Mouse (Mus musculus) kidney, postnatal 36 days (tissue): Measurements from ENCODE around the gene Zbtb16.

Experiments used
- DNase-seq, 2 experiments: peaks; one replicate each; pipeline ENCODE4 v3.0.0; 2021 to 2022; ENCODE audit warnings: mixed read lengths in 2 of 2

The Zbtb16 gene

DNA sequence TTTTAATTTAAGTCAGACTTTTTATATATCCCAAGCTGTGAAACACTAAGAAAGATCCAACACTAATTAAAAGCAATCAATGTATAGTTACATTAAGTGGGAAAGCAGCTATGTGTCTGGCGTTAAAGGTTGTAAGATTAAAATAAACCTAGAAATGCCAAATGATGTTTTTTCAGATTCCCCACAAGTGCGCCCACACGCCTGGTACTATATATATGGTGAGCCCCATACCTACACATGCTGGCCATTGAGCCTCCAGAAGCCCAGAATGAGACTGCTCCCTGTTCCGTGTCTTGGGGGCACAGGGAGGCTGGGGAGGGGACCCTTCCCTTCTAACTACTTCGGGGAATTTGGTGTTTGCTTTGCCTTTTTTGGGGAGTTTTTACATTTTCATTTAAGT, 34.7 kb downstream of the Zbtb16 start:
- no peak for DNase-seq

DNA sequence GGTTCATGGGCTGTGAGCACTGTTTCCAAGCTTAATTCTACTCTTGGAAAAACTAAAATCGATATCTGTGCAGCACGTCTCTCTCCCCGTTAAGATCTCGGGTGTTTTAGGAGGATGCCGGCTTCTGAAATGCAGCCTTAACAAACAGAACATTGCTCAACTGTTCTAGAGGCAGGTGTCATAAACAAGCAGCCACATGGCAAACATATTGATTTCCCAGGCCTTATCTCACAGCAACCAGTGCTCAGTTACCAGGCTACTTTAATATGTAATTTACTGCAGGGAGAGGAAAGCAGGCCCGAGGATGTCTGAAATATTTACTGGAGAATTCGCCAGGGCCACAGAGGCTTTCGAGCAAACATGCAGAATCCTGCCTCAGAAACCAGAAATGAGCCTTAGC, 35.4 kb downstream of the Zbtb16 start:
- DNase-seq: no peak

DNA sequence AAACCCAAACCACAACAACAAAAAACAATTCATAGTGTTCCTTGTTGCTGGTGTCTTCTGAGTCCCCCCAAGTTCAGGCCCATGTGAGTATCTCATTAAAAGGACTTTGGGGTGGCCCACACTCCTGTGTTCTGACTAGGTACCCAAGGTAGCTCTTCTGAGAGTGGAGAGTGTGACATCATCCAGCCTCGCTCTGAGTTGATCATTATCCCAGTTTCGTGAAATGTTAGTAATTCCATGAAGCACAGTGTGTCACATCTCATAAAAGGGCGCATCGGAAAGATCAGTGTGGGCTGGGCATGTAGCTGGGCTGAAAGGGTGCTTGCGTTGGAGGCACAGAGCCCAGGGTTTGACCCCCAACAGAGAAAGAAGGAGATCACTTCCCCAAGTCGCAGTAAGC, 38.0 kb downstream of the Zbtb16 start:
- DNase-seq: no peak

DNA sequence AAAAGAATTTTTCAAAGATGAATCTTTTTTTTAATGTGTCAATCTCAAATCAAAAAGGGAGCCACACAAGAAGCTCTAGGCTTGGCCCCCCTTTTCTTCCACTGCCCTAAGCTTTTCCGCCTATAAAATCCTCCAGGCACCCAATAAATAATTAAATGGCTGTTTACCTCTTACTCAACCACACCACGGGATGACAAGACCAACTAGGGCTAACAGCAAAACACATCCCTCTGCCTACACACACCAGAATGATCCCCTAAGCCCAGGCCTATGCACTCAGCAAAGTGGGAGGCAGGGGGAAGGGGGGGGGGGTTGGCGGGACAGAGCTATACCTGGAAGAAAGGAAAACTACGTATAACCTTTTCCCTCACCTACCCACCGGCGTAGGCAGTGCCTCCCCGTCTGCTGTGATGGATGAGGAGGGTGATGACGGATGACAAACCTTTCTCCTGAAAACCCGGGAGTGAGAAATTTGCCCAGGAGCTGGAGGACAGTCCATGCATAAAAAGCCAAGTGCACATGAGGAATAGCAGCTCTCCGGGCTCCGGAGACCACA, 39.7 kb downstream of the Zbtb16 start:
- DNase-seq: no peak

DNA sequence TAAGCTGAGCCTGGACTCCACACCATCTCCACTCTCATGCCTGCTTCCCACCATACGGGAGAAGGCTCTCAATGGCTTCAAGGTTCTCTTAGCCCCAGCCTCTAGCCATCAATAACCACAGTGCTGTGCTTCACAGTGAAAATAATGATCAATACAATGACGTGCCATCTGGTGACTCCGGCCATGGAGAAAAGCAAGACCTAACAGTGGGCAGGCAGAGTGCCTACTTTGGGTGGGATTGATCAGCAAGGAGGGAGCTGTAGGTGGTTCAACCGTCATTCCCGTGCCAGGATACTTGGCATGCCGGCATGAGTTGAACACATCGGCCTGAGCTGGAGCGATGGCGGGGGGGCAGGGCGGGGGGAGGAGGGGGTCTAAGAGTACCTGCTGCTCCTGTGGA, 40.3 kb downstream of the Zbtb16 start:
- DNase-seq: no peak

DNA sequence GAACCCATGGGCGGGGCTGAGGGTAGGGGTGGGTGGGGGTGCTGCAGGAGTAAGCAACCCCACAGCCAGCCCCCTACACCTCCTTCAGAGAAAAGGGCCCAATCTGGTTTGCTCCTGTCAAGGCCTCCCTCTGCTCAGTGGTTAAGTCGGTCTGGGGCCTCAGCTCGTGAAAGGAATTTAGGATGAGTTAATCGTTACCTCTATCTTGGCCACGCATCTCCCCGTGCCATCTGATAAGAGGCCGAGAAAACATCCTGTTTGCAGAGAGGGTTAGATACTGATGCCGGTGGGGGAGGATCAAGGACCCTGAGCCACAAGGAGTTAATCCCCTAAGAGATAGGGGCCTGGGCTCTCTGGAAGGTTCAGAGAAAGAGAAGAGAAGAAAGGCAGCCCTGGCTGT, 40.9 kb downstream of the Zbtb16 start:
- no peak for DNase-seq

DNA sequence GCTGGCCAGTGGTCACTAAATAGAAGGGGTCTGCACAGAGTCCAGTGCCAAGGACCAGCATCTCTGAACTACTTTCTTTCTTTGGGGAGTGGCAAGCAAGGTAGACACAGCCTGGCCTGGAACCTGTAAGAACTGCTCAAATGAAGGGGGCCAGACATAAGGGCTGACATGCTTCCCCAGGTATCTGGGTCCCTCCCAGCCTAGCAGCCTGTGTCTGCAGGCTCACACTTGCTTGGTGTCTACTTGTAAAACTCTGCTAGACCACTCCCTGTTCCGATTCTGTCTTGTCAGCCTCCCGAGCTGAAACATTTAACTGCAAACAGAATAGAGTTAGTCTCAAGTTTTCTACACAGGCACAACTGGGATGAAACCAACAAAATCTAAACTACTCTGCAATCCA, 41.6 kb downstream of the Zbtb16 start:
- no peak for DNase-seq

DNA sequence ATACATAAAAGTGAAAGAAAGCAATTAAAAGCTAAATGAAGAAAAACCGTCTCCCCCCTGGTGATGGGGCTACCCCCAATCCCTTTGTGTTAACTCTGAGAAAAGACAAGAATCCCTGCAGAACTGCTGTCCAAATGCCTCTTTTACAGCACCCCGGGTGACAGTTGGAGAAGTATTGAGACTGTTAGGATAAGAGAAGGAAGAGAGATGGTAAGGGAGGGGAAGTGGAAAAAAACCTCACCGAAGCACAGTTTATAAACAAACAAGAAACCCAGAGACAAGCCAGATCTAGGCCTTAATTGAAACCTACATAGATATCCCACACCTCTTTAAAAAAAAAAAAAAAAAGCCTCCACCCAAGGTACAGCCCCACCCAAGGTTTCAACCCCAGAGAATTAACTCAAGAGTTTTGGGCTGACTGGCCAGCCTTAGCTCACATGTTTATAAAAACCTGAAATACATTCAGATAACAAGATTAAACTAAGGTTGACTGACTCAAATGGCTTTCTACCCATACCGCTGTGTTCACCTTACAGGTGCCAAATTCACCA, 42.3 kb downstream of the Zbtb16 start:
- no peak for DNase-seq

DNA sequence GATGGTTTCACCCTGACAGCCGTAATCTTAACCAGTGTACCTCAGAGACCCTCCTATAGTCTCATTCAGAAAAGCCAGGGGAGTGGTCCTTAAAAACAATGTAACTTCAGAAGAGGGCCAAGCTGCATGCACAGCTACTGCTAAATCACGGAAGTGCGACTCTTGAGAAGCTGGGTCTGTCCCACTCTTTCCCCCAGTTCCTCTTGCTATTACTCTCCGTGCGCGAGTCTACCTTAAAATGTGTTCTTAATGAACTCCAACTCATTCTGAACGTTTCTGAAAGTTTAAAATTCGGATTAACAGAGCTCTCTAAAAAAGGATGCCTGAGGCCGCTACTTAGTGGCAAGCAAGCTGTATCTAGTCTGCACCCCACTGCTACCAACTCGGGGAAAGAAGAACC, 45.4 kb downstream of the Zbtb16 start:
- DNase-seq: no peak

DNA sequence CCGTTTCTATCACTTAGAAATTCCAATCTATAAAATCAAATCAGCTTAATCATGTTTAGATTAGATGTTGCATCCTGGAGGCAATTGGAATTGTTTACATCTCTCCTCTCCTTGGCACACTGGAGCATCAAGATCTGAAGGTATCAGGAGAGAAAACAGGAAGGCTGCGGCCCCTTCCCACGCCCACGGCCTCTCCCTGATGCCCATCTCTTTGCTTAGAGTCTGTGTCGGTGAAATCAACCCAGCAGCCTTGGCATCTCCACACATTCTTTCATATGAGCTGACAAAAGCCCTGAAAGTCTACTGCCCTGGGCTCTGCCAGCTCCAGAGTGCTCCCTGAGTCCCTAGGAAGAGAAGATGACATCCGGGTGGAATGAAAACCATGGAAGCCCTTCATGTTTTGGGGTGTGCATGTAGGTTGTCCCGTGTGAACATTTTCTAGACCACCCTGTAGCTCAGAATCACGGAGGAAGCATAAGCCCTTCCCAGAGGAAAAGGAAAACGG, 48.1 kb downstream of the Zbtb16 start:
- no peak for DNase-seq

DNA sequence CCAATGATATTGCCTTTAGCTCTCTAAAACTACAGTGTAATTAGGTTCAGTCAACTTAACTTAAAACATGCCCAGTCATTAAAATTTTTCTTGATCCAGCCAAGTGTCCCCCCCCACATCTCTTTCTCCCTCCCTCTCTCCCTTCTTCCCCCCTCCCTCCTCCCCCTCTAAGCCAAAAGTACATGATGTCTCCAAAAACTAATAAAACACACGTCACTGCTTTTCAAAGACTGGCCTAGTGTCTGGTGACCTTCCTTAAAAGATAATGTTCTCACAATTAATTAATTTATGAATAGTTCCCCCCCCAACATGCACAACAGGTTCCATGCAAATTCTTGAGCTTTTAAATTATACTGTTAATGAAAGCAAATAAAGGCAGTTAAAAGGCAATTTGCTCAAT, 48.7 kb downstream of the Zbtb16 start:
- DNase-seq: peak in 1 of 2 experiments; percentile 54

DNA sequence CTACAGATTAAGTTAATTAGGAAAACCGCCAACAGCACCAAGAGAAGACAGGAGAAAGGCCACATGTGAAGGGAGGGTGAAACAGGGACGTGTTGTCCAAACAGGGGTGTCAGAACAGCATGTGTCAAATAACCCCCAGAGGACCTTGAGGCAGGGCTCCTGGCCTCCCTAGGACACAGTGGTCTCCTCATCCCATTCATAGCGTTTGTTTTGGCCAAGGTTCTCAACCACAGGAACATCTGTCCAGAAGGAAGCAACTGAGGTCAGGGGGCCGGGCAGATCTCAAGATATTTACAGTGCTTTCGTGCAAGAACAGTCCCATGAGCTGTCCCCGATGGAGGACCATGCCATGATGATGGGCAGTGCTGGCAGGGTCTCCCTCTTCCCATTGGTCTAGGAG, 49.2 kb downstream of the Zbtb16 start:
- DNase-seq: peak; percentile 23 to 75

DNA sequence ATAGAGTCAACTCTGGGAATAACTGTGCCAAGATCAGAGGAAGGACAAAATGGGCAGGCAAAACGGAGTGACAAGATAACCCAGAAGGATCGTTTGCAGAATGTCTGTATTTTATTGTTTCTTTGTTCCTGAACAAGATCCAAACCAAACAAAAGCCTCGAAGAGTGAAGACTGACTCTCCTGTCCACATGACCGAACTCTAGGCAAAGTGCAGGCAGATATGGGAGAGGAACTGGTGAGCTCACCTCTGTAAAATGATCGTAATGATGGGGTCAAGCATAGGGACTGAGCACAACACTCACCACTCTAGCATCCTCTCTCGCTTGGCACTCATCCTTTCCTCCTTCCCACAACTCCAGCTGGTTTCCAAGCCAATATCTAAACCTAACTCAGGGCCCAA, 51.1 kb downstream of the Zbtb16 start:
- no peak for DNase-seq

DNA sequence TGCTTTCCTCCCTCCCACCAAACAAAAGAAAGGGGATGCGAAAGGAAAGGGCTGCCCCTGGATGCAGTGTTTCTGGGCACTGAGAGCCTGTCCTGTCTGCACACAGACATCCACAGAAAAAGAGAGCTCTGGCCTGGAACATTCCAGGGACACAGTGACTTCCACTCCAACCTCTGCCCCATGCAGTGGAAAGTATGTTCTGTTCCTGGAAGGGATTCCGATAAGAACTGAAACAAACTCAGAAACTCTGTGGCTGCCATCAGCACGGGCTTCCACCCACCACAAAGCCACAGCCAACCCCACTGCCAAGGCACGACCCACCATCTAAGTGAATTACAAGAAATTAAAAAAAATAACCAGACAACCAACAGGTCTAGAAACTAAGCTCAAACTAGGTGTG, 52.7 kb downstream of the Zbtb16 start:
- peak in 1 of 2 experiments; percentile 57 for DNase-seq

DNA sequence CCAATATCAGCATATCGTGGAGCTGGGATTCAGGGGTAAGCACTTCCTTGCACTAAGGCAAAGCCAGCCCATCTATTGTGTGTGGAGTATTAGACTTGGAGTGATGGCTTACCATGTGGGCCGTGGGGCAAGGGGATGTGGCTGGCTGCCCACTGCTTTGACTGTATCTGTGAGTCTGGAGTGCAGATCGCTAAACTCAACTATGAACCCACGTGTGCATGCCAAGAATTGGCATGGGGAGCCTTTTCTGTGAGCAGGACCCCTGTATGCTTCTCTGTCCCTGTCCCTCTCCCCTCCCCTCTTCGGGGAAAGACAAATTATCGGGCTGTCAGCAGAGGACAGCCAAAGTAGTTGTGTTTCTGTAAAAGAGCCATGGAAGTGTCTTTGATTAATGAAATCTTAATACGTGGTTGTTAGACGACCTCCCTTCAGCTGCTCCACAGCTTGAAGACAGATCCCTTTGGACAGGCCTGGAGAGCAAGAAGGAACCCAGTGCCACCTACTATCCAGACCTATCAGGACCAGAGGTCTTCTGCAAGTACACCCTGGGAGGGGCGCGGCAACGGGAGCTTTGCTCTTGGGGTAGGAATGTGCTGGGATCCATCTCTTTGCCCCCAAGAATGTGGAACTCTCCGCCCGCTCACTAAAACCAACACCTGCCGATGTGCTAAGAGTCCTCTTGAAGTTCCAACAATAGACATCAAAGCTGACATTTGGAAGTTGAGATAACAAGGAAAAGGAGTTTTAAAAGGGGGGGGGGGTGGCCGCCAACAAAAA, 53.5 kb downstream of the Zbtb16 start:
- no peak for DNase-seq

DNA sequence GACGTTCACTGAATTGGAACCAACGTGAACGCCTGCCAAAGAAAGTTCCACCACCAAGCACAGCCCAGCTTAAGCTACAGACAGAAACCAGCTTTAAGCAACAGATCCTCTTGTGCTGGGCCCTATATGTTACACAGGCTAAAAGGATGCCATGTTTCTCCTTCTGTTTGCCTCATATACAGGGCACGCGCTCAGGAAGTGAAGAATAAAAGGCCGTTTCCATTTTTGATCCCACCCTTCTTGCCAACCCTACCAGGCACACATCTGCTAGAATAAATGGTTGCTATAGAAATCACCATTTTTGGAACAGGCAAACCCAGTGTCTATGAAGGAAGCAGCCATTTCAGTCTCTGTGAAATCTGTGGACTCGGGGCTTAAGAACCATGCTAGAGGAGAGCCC, 59.8 kb downstream of the Zbtb16 start:
- DNase-seq: peak; percentile 26 to 27

DNA sequence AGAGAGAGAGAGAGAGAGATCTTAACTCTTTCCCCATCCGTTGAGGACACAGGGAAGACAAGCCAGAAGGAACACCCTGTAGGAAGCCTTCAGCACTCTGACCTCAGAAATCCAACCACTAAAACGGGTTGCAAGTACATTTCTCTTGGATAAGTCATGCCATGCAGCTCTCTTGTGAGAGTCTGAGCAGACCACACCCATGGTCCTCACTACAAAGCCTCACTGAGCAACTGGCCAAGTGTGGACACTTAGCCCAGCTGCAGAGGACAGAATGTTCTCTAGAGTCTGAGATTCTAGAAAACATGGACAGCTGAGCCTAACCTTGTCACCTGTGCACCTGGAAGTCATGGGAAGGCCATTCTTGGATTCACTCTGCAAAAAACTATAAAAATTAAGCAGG, 60.5 kb downstream of the Zbtb16 start:
- DNase-seq: peak in 1 of 2 experiments; percentile 42

DNA sequence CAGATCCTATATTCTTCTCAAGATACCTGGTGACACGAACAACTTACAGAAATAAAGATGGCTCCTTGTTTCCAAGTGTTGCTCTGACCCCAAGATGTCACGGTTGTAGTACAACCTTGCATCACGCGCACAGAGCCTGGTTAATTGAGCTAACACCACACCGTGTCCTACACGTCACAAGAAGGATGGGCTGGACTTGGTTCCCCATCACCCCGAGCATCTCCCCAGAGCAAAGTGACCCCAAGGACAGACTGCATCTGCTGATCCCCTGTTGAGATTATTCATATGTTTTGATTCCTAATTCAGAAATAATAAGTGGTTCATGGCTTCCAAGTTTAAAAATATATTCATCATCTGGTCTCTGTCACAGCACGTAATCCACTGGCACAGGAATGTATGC, 62.3 kb downstream of the Zbtb16 start:
- DNase-seq: no peak

DNA sequence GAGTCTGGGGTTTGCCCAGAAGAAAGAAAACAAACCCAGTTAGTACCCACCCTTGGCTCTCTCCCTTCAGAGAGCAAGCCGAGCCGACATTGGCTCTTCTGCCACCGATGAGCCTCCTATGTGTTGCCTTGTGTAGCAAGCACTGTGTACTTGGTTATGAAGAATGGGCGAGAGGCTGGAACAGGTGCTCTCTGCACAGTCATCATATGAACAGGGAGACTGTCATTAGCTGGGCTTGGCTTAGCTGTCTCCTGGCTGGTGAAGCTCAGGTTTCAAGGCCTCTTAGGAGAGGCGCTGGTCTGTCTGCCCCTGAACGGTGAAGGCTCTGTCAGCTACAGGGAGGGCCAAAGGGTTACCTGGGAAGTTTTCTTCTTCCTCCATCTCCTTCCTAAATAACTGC, 62.9 kb downstream of the Zbtb16 start:
- DNase-seq: no peak

DNA sequence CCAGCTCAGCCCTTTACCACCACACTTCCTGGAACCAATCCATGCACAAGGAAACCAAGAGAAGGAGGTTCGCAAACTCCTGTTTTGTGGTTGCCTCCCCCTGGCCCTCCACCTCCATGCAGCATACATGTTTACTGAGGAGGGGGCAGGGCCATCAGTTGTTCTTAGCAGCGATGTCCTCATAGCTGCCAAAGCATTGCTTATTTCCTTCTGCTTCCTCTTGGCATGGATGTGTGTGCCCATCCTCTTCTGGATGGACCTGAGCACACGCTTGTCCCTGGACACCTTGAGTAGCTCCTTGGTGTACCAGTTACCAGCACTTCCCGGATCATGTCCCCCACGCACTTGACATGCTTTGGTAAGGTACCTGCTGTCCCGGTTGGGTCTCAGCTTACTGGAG, 64.5 kb downstream of the Zbtb16 start:
- DNase-seq: no peak

DNA sequence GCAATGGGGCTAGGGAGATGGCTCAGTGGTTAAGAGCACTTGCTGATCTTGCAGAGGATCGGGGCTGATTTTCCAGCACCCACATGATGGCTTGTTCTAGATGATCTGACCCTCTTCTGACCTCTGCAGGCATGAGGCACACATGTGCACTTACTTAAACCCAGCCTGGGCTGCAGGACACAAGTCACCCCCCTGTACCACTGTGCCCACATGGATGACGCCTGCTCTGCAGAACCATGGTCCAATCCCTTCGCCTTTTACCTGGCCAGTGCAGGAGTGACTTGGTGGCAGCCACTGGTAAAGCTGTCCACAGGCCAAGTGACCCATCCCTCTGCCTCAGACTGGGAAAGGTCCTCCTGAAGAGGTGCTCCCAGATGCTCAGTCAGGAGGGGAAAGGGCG, 67.1 kb downstream of the Zbtb16 start:
- DNase-seq: no peak

DNA sequence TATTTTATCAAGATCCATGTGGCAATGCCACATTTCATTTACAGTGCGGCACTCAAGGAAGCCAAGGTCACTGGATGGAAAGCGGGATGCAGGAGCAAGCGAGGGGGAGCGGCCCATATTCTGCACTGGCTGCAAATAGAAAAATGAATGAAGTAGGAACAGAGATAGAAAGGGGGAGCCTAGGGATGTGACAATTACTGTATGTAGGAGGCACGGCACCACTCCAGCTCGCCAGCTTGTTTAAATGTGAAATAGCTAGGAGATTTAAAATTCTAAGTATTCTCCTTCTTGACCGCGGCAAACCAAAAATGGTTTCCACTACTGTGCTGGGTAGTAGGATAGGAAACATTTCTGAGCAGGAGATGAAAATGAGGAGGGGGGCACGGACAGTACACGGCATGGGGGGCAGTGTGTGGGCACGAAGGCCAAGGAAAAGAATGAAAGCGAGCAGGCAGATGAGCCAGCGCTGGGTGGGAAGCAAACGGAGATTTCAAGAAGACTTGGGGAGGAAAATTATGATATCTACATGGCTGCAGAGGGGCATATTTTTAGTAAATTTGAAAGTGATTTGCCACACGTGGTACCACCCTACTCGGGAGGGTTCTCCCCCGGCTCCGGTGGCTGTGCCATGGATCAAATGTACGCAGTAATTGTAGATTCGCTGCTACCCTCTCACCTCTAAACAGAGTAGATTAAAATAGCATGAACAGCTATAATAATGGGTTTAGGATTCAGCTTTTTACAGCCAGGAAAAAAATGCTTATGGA, 68.2 kb downstream of the Zbtb16 start:
- no peak for DNase-seq

DNA sequence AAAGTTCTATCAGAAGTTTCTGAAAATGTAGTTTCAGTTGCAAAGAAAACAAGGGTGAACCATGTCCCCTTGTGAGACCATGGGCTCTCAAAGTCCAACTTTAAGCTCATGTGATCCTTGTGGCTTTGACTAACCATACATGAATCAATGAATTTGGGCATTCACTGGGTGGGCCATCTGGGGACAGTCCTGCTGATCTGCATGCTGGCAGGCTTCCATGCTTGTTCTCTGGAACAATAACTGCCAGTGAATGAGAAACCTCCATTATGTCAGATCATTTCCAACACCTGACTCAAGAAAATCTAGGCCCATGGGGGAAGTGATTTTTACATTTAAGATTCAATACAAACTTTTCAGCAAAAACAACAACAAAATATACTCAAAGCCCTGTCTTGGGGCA, 70.1 kb downstream of the Zbtb16 start:
- no peak for DNase-seq

DNA sequence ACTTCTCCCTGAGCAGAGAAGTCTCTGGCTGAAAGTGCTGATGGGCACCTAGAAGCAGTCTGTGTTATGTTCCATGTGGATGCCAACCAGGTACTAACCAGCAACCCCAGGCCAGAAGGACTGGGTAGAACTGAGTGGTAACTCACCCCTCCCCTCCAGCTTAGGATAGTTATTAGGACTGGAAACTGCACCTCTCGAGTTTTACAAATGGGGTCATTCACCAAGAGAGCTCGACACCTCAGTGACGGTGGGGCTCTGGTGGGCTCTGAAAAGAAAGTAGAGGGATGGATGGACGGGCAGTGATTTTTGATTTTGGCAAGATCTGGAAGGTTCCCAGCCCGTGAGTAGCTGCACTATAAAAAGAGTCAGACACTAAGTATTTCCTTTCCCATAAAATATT, 71.7 kb downstream of the Zbtb16 start:
- DNase-seq: no peak
